Mouse (Mus musculus) megakaryocyte, adult 5-6 weeks (primary cell): ENCODE data around the gene Arhgap23. TPM values are rescaled to one million over a fixed set of nuclear protein-coding genes. Genes with fewer than 3 reads are reported as not detected.

Experiments
- ATAC-seq: 2 replicates; pipeline ENCODE4 v1.8.0; 2016; ENCODE audit warnings: mild to moderate bottlenecking, inconsistent platforms; ENCODE audit not compliant: poor library complexity, severe bottlenecking
- total RNA-seq, 2 experiments: library from RNA; stranded (forward) in 1 of 2; stranded (reverse) in 1 of 2; fragments of 153-499, 151-499 nt in 1 of 2; fragments of 221-1000, 200-1000 nt in 1 of 2; gene quantifications; 2 replicates each; pipeline versions ENCODE4 v1.2.3 to v1.2.4; 2015 to 2017

The Arhgap23 gene
- total RNA-seq, 2 experiments from 2014 or later, result 5.8 to 7.7 TPM

DNA sequence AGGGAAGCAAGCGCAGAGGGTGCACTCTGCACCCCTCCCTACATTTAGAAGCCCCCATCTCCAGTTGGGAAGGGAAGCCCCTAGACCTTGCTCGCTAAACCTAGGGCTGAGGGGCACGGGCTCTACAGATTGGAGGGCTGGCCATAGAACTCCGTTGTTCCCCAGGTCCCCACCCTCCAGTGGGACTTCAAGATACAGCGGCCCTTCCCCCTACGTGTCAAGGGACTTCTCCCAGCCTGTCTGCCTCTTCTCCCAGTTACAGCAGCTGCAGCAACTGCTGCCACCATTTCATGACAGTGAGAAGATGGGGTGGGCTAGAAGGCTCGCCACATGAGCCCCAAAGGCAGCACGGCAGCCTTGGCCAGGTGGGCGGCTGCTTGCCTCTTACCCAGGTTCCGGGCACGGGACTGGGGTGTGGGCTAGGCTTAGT lies 10.6 kb upstream of the Arhgap23 start:
- ATAC-seq, result no peak

DNA sequence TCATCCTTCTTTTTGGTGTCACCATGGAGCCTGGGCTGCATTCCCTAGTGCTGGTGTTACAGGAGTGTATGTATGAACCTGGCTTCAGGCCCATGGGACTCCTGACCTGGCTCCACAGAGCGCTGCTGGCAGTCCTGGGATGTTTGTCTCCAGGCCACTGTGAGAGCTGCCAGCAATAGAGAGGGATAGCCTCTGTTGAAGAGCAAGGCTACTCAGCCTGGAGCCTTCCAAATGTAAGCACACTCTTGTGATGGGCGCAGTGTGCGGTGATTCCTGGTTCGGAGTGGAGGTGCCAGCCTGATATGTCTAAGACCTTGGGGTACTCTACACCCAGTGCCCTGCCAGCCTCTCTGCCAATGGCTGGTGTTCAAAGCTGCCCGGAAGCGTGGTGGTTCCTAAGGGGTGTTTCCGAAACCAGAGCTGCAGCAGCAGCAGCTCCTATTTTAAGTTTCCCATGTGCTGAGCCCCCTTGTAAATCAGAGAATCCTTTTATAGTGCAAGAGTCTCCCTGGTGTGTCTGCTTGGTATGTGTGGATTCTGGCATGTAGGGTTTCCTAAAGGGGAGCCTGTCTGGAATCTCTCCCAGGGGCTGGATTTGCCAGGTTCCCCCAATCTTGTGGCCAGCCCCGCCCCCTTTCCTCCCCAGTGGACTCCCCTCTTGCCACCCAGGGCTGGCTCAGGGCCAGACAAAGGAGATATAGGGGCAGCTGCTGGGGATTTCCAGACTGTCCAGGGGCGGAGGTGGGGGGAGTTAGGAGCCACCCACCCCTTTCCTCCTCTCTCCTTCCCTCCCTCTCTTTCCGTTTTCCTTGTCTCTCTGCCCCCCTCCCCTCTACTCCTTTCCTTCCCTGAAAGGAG lies 9.0 kb upstream of the Arhgap23 start:
- no peak for ATAC-seq

GRCm38 (mm10) chr11:97407456-97407855 lies 7.9 kb upstream of the Arhgap23 start:
- ATAC-seq, result no peak

GRCm38 (mm10) chr11:97408171-97408570 lies 7.2 kb upstream of the Arhgap23 start:
- peak; percentile 58 for ATAC-seq

DNA sequence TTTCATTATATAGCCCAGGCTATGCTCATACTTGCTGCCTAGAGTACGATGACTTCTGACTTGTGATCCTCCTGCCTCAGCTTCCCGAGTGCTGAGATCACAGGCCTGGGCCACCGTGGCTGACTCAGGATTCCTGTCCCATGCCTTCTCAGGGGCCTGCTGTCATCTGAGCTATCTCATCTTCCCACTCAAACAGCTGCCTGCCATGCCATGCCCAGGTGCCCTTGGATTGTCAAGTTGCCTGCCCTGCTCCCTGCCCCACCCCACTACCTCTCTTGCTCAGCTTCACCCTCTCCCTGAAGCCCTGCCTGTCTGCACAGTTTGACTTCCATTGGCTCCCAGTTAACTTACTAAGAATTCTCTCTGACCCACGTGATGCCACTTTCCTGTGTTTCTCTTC lies 4.4 kb upstream of the Arhgap23 start:
- no peak for ATAC-seq

- peak; percentile 65 for ATAC-seq
These were observed 3.2 kb upstream of the Arhgap23 start for GRCm38 (mm10) chr11:97412117-97412516.

- peak; percentile 53 for ATAC-seq
These were observed 2.5 kb upstream of the Arhgap23 start for GRCm38 (mm10) chr11:97412808-97413347.

DNA sequence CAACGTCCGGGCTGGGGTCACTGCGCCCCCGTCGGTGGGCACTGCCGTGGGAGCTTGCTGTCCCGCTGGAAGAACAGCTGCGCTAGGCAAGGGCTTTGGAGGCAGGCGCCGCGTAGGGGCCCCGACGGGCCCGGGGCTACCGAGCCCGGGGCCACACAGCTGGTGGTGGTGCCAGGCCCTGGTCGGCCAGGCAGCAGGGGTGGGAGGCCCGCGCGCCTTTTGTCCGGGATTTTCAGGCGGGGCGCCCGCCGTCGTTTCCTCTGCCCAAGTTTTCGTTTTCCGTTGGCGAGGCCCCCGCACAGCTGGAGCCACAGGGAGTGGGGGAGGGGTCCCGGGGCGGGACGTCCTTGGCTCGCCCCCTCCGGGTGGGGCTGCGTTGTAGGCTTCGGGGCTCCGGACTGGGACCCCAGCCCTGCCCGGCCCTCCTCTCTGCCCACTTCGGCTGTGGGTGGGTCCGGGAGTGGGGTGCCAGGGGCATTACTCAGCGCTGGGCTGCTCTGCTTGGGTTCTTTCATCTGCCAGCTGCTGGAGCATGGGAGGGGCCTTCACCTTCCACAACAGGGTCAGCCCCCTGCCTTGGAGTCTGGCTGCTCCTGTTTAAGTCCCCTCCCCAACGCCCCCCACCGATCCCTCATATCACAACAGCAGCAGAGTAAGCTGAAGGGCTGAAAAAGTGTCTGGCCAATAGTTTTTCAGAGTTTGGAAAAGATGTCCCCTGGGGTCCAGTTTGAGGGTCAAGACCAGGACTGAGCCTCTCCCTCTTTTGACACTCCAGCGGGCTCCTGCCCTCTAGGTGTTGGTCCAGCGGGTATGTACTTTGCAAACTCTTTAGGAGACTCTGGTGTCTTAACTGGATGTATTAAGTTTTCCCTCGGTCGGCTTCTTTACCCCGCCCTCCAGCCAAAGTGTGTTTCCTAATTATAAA lies 641 bp downstream of the Arhgap23 start:
- no peak; the same call in 1 of the 2 replicates for ATAC-seq

DNA sequence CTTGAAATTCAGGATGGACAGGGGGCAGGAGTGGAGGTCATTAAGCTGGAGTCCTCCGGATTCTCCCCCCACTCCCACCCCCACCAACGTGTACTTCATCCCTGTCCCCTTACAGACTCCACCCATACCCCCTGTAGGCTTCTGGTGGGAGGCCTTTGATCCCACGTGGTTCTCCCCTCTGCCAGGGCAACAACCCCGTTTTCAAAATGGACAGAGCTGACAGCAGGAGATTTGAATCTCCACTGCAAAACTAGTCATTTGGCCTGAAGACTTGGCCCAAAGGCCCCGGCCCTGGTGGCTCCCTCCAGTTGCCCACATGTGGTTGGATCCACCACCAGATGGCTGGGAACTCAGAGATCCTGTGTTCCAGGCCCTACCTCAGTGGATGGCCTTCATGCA lies 1.3 kb downstream of the Arhgap23 start:
- no peak for ATAC-seq

- ATAC-seq, result no peak
These were observed 3.7 kb downstream of the Arhgap23 start for GRCm38 (mm10) chr11:97418834-97419539.

- ATAC-seq, result no peak
These were observed 4.2 kb downstream of the Arhgap23 start for GRCm38 (mm10) chr11:97419540-97419900.

DNA sequence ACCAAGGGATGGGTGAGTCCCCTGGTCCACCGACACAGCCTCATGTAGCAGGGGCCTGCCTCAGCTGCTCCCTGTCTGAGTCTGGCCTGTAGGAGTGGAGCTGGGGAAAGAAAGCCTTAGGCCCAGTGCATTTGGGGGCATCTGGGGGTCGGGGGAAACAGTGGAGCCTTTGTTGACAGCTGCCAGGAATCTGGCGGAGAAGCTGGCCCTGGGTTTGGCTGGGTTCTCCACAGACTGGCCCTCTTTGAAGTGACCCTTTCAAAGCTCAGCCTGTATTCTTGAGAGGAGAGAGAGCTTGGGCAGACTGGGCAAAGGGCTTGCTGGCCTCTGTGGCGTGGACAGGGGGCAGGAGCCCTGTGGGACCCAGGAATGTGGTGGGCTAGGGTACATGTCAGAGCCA lies 7.2 kb downstream of the Arhgap23 start:
- ATAC-seq, result no peak

GRCm38 (mm10) chr11:97424092-97424692 lies 8.9 kb downstream of the Arhgap23 start:
- no peak; the same call in 1 of the 2 replicates for ATAC-seq

DNA sequence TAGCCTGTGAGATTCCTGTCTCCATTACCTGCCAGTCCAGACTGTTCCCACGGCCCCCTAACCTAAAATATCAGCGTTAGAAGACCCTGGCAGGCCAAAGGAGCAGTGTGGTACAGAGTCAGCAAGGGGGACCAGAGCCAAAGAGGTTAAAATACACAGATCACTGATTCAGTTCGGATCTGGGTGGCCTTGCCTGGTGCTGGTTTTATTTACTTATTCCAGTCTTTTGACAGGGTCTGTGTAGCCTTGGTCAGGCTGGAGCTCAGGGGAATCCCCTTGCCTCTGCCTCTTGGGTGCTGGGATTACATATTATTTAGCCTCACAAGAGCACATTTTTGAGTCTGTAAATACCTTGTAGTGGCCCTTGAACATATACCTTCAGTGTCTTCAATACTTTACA lies 9.5 kb downstream of the Arhgap23 start:
- no peak for ATAC-seq

DNA sequence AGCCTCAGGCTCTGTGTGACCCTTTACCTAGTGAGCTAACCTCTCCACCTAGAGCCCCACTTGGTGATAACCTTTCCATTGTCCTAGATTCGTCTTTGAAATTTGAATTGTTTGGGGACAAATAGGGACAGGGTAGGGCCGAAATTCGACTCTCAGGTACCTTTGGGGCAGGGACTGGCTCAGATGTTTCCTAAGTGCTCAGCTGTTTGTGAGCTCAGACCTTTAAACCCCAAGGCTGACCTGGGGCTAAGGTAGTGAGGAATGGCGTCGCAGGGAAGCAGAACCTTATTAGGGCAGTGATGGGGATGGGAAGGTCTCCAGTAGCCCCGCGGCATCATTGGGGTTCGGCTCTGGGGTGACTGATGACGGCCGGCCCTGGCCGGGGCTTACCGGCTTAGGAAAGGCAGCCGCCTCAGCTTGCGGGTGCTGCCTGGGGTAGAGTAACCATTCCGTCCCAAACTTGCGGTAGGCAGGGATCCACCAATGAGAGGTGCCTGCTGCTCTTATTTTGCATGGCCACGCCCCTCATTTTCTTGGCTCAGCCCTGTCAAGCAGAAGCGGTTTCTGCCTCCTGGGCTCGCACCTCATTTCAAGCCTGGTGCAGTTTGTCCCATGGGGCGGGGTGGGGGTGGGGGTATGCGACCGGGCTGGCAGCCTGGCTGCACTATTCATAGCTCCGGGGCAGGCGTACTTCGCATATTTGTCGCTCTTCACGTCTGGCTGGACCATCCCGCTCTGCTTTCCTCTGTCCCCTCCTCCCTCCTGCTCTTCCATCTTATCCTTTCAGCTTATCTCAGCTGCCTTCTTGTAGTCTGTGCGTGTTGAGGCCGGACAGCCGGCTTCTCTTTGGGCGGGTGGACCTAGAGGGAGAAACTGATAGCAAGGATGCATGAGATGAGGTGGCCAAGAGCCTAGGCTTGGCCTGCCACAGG lies 12.7 kb downstream of the Arhgap23 start:
- peak; percentile 89 for ATAC-seq

GRCm38 (mm10) chr11:97428726-97429077 lies 13.4 kb downstream of the Arhgap23 start:
- no peak for ATAC-seq

DNA sequence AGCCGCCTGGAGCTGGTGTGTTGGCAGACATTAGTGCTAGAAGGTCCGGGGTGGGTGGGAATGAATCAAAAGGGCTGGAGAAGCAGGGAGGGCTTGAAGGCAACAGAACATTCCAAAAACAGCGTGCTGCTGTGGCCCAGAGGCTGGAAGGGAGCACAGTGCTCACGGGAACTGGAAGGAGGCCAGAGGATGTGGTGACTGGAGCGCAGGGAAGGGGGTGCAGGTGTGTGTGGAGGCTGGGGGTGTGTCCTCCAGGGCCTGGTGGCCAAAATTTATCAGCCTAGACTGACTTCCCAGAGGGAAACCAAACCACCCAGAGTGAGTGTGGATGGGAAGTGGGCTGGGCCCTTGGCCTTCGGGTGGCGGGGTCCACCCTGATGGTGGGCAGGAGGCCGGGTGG lies 14.3 kb downstream of the Arhgap23 start:
- no peak for ATAC-seq

GRCm38 (mm10) chr11:97432015-97432414 lies 16.7 kb downstream of the Arhgap23 start:
- peak; percentile 22; the same call in 1 of the 2 replicates for ATAC-seq

DNA sequence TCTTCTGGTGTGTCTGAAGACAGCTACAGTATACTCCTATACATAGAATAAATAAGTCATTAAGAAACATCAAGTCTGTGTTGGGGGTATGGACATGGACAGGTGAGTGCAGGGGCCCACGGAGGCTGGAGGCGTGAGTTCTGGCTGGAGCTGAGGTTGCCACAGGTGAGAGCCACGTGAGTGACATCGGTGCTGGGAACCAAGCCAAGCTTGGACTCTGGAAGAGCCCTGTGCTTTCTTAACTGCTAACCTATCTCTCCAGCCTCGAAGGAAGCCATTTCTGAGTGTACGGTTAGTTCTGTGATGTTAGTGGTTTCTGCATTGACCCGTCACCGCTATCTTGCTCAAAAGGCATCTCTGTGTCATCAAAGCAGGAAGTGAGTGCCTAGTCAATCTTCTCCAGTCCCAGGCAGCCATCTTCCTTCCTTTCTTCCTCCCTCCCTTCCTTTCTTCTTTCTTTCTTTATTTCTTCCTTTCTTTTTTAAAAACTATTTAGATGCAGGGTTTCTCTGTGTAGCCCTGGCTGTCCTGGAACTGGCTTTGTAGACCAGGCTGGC lies 17.7 kb downstream of the Arhgap23 start:
- peak; percentile 8; the same call in 1 of the 2 replicates for ATAC-seq
